Mouse (Mus musculus) brain, embryonic 14.5 days (tissue): ENCODE results near the gene Eva1b. TPM values are rescaled to one million over a fixed set of nuclear protein-coding genes. Genes with fewer than 3 reads are reported as not detected.
A peak's percentile ranks its signal among the peaks of the same experiment; 100 is the strongest.

Experiments used
- DNase-seq: peaks from one replicate; pipeline ENCODE4 v3.0.0-alpha.2; 2011; ENCODE audit warnings: low read depth
- CTCF ChIP-seq: fragments of 200-500 bp; IDR thresholded peaks from 2 replicates; pipeline ENCODE4 v1.5.1; 2012; ENCODE audit warnings: inconsistent platforms, mild to moderate bottlenecking, moderate library complexity, borderline replicate concordance; ENCODE audit not compliant: insufficient read depth, insufficient read length; ENCODE audit errors: extremely low read depth
- POLR2A ChIP-seq: fragments of 200-500 bp; IDR thresholded peaks from 2 replicates; pipeline ENCODE4 v1.6.1; 2012; ENCODE audit warnings: mild to moderate bottlenecking, inconsistent platforms, borderline replicate concordance; ENCODE audit not compliant: poor library complexity, insufficient read depth, insufficient read length, severe bottlenecking; ENCODE audit errors: extremely low read depth
- polyA plus RNA-seq: library from polyadenylated mRNA; depleted of rRNA; stranded (reverse); fragments of >200 nt; gene quantifications from 2 replicates; pipeline ENCODE4 v1.2.3, GENCODE M21; 2012; rRNA removed

Eva1b gene
- 20.7 and 23.1 TPM in 2 replicates for polyA plus RNA-seq

DNA sequence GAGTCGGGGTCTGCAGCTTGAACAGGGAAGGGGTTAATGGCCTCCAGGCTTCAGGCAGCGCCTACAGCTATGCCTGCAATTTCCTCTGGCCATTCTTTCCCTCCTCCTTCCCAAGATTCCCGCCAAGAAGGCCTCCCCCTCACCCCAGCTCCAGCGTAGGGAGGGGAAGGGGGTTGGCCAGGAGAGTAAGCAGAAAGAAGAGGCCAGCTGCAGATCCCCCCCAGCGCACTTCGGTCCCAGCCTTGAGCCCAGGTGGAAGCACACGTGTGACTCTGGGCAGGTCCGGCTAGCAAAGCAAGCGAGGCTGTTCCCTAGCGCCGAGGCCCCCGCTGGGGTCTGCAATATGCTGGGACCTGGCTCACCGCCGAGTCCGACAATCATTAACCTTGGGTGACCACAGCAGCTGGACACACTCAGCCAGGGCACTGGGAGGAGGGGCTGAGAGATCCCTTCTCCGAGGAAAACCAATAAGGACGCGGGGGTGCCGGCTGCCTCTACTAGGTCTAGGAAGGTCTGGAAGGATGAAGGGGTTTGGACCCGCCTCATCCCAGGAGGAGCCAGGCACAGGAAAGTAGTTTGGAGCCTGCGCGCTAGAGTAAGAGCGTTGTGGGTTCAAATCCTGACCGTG, at the start of gene Eva1b:
Eva1b (plus strand) TSS at position 212 of the 628 bp plus-strand sequence.
- peak; percentile 44 for DNase-seq
- no peak for TF ChIP-seq CTCF
- no peak for TF ChIP-seq POLR2A

DNA sequence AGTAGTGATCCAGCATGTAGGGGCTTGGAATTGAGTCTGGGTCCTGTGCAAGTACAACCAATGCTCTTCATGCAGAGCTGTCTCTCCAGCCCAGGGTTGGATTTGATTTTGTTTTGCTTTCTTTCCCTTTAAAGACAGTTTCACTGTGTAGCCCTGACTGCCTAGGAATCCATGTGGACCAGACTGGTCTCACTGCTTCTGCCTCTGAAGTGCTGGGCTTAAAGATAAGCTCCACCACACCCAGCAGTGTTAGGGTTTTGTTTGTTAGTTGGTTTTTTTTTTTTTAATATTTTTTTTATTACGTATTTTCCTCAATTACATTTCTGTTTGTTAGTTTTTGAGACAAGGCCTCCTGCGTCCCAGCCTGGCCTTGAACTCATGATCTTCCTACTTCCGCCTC, 48.2 kb upstream of the Eva1b start:
- no peak for DNase-seq
- TF ChIP-seq CTCF (no peak), POLR2A (no peak)

DNA sequence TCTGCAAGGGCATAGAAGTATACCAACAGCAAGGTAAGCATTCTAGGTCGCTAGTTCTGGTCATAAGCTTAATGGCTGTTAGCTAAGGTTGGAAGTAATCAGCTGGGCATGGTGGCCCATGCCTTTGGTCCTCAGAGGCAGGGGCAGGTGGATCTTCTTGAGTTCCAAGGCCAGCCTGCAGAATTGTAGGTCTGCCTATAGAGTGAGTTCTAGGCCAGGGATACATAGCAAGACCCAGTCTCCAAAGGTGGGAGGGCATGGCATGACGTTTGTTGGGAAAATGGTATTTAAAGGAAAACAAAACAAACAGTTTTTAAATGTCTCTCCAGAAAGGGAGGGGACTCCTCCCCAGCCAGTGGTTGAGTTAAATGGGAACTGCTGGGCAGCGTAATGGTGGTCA, 46.8 kb upstream of the Eva1b start:
- TF ChIP-seq CTCF (no peak), POLR2A (no peak)
- no peak for DNase-seq

DNA sequence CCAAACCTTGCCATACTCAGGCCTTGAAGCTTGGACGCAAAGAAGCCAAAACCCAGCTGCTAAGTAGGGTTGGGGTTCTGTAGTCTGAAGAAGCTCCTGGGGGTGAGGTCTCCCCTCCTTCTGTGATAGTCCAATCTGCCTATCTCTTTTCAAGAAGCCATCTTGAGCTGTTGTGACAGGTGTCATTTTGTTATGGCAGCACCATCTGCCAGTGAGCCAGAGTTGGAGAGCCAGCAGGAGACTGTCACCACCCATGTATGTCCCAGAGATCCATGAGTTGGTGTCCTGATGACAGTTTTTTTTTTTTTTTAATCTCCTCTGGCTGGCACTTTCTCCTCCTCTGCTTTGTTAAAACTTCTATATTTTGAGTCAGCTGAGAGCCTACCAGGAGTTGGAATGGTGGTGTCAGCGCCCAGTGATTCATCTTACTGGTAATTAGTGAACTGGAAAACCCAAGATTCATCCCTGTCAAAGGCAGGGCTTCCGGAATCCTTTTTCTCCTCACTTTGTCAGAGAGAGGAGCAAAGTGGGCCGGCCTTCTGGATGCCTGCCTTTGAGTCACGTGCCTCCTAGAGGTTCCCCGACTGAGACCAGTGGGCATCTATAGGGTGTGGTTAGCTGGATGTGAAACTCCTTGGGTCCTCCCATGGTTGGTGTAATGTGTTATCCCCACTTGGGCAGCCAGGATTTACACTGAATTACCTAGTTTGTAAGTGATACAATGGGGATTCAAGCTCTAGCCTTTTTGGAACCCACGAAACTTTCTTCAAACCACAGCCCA, 45.3 kb upstream of the Eva1b start:
- peak; percentile 83 for DNase-seq
- no peak for TF ChIP-seq CTCF
- no peak for TF ChIP-seq POLR2A

DNA sequence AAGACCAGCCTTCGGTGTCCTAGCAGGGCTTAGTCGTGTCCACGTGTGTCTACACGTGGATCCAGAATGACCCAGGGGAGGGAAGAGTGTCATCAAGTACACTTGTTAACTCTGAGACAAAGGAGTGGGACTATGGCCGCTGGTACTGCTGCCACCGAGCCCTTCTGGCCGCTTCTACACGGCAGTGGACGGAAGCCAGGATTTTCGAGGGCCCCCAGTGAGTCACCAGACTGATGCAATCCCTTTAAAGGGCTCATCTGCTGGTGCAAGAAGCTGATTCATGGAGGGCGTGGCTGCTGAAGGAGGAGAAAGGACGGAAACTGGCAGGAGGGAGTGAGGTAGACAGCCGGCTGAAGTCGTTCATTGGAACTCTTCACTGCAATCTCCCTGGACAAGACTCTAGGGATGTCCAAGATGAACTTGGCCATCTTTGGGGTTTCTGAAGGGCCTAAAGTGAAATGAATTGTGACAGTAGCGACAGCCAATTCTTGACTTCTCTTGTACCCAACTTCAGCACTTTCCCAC, 44.4 kb upstream of the Eva1b start:
- TF ChIP-seq POLR2A: no peak
- TF ChIP-seq CTCF: no peak
- peak; percentile 89 for DNase-seq

DNA sequence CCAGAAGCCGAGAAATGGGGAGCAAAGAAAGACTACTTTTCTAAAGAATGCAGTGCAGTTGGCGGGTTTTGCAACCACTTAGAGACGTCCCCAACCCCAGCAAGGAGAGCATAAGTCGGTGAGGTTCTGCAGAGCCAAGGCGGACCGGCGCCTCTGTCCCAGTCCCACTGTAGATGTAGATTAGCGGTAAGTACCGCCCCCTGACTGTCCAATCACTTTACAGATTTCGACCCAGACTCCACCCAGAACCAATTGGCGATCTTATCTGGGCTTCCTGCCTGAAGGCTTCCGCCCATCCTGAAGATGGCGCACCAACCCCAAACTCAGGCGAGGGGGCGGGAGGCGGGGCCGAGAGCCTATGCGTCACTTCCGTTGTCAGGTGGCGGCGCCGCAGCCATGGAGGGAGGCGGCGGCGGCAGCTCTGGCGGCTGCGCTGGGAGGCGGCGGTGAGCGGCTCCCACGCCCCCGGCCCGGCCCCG, 43.9 kb upstream of the Eva1b start, which contains the start of gene Stk40:
Stk40 (plus strand) TSS at position 368 of the 479 bp plus-strand sequence.
- TF ChIP-seq CTCF: peak; percentile 63
- peak; percentile 94 for TF ChIP-seq POLR2A
- DNase-seq: peak; percentile 99

DNA sequence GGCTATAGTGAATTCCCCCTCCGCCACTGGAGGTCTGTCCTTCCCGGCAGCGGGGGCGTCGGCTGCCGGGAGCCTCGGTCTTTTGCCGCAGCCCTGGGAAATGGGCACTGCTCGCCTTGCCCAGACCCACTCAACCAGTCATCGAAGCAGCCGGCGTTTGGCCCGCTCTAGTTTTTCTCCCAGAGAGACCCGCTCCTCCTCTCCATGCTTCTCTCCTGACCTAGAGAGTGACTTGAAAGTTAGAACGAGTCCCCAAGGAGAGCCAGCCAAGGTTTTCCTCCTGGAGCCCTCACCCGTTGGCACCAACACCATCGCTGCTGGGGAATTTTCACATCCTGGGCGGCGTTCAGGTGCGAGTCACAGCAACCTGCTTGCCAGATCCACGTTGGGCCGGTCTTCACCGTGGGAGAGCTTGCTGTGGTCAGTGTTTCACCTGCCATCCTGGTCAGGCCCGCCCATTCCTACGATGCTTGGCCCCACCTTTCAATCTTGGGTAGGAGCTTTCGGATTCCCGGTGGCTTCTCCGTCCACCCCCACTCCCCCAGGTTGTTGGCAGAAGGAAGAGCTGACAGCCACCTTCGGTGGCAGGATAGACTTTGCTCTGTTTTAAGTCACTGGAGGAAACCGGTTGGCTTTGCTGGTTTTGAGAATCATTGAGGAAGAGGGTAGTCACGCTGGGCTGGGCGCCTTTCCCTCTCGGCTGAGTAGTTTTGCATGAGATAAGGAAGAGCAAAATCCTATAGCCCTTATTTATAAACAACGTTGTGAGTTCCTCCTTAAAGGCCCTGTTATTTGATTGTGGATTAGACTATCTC, 43.1 kb upstream of the Eva1b start:
- peak; percentile 24 for DNase-seq
- no peak for TF ChIP-seq POLR2A
- no peak for TF ChIP-seq CTCF

DNA sequence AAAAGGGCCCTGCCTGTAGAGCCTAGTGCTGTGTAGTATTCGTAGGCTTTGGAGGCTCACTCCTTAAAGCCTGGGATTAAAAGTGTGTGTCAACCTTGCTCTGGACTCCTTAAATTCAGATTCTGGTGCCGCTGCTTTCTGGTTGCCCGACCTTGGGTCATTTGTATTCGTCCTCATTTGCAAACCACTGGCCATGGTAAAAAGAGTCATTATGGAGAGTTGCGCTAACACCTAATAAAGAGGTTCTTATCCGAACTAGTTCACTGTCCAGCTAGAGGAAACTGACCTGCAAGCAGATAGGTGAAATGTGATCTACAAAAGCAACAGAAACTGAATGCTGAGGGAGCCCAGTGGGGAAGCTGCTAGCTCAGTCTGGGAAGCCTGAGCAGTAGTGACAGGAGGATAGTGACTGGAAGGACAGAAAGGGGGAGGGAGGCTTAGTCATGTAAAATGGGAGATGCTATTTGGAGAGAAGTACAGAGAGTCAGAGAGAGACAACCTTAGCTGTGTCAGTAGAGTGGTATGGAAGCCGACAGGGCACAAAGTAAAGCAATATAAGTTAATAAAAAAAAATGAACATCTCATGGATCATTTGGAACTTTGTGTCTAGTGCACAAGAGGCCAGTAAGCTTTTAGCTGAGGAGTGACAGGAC, 42.3 kb upstream of the Eva1b start:
- no peak for DNase-seq
- TF ChIP-seq CTCF (no peak), POLR2A (no peak)

DNA sequence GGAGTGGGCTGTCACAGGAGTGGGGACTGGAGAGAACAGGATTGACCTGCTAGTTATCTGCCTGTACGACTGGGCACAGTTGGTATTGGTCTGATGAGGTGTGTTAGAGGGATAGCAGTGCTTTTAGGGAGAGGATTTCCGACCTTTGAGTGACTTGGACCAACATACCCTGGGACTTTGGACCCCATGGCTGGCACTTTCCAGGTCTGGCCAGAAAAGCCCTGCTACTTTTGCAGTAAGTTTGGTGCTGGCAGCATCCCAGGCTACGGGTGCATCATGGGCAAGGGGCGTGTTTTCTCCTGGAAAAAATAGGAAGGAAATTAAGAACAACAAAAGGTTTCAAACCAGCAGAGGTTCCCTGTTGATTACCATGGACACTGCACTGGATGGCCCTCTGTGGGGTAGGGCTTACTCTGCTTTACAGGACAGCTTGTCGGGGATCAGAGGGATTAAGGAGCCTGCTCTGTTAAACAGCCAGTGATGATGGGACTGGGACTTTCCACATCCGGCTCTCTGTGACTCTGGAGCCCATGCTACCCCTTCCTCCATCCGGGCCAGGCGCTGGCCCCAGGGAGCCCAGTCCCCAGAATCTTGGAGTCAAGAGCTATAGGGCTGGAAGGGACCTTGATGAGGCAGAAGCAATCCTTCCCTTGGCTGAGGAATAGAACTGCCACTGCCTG, 39.3 kb upstream of the Eva1b start:
- DNase-seq: peak; percentile 20
- TF ChIP-seq CTCF: no peak
- no peak for TF ChIP-seq POLR2A
